Mouse (Mus musculus): ENCODE results near the gene Sez6l2. TPM values are rescaled to one million over a fixed set of nuclear protein-coding genes. Genes with fewer than 3 reads are reported as not detected.
A peak's percentile ranks its signal among the peaks of the same experiment; 100 is the strongest.
"Not testable (repeated sequence)": the region's sequence is repeated elsewhere in the genome, so short reads cannot be mapped to it uniquely, and the experiment has no call there.

Sez6l2 gene
- 1.7 and 2.0 TPM in 2 replicates for polyA plus RNA-seq (2012; ENCODE audit: insufficient read depth, low replicate concordance)

GRCm38 (mm10) chr7:126949793-126950646, at the start of gene Sez6l2:
TSS of gene Sez6l2 (plus strand) at chr7:126950563.
- Histone ChIP-seq H3K36me3 (replicated peaks; ENCODE audit: low read length) (peaks cover 25% of the 10 kb centered on the region), H3K4me3 (replicated peaks) (peak within 1 kb of the TSS; percentile 89), H3K27me3 (replicated peaks) (peaks cover 60% of the 10 kb centered on the region), H3K9me3 (no peaks in the 10 kb centered on the region), H3K4me1 (peaks cover 30% of the 10 kb centered on the region)
- TF ChIP-seq GATA1 (IDR thresholded peaks at IDR 0.05; ENCODE audit: borderline replicate concordance, low read length) (no peak), FLI1 (IDR thresholded peaks at IDR 0.05; ENCODE audit: low read length) (no peak)

- H3K27me3 ChIP-seq (replicated peaks): peaks cover 6% of the 10 kb centered on the region
- no peaks in the 10 kb centered on the region for H3K36me3 ChIP-seq (replicated peaks; ENCODE audit: low read length)
- H3K4me3 ChIP-seq (replicated peaks): no peak overlapping the region
- H3K4me1 ChIP-seq: peaks cover 20% of the 10 kb centered on the region
- TF ChIP-seq GATA1 (IDR thresholded peaks at IDR 0.05; ENCODE audit: borderline replicate concordance, low read length) (no peak), FLI1 (IDR thresholded peaks at IDR 0.05; ENCODE audit: low read length) (no peak)
- peaks cover 4% of the 10 kb centered on the region; the same call in 1 of the 2 replicates for H3K9me3 ChIP-seq
Measured at GRCm38 (mm10) chr7:126905590-126905989, 44.8 kb upstream of the Sez6l2 start.

DNA sequence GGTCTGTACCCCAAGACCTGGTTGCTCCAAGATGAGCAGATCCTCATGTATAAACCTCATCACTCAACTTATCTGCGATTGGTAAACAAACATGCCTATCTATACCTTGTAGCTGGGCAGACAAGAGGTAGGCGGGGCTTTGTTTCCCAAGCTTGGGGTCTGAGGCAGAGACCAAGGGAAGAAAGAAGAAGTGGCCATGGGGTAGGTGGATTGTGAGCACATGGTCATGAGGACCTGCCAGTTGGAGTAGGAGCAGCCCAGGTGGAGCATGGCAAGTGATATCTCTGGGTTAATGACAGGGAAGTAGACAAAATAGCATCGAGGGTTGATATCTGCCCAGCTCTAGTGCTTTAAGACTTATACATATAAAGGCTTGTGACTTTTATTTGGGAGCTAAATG, 35.5 kb upstream of the Sez6l2 start:
- peaks cover 4% of the 10 kb centered on the region; the same call in 1 of the 2 replicates for H3K9me3 ChIP-seq
- peaks cover 5% of the 10 kb centered on the region for H3K27me3 ChIP-seq (replicated peaks)
- peaks cover 18% of the 10 kb centered on the region for H3K4me1 ChIP-seq
- H3K36me3 ChIP-seq (replicated peaks; ENCODE audit: low read length): no peaks in the 10 kb centered on the region
- no peak for TF ChIP-seq FLI1 (IDR thresholded peaks at IDR 0.05; ENCODE audit: low read length)
- TF ChIP-seq GATA1 (IDR thresholded peaks at IDR 0.05; ENCODE audit: borderline replicate concordance, low read length): no peak
- no peak overlapping the region for H3K4me3 ChIP-seq (replicated peaks)

- not testable (repeated sequence) for H3K4me3 ChIP-seq (replicated peaks); H3K27me3 ChIP-seq (replicated peaks); H3K36me3 ChIP-seq (replicated peaks; ENCODE audit: low read length); H3K9me3 ChIP-seq
- peaks cover 31% of the 10 kb centered on the region for H3K4me1 ChIP-seq
Measured at GRCm38 (mm10) chr7:126918356-126918755, 32.0 kb upstream of the Sez6l2 start.

GRCm38 (mm10) chr7:126919973-126920372, 30.4 kb upstream of the Sez6l2 start:
- no peak overlapping the region for H3K4me3 ChIP-seq (replicated peaks)
- H3K9me3 ChIP-seq: no peaks in the 10 kb centered on the region
- peaks cover 2% of the 10 kb centered on the region for H3K27me3 ChIP-seq (replicated peaks)
- H3K4me1 ChIP-seq: peaks cover 47% of the 10 kb centered on the region
- TF ChIP-seq FLI1 (IDR thresholded peaks at IDR 0.05; ENCODE audit: low read length): no peak
- no peak for TF ChIP-seq GATA1 (IDR thresholded peaks at IDR 0.05; ENCODE audit: borderline replicate concordance, low read length)
- H3K36me3 ChIP-seq (replicated peaks; ENCODE audit: low read length): no peaks in the 10 kb centered on the region

DNA sequence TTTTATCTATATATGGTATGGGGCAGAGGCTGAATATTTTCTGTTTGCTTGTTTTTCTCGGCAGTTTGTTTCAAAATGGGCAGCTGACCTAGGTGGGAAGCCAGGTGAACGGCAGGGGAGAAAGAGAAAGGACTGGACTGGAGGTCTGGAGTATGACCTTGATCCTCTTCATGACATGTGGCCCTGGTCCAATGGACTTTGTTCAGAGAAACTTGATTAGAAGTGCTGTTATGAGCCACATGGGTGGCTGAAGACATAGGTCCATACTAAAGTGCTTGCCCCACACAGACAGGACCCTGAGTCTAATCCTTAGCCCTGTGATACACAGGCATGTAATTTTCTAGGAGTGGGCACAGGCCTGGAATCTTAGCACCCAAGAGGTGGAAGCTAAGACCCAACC, 28.8 kb upstream of the Sez6l2 start:
- no peak for TF ChIP-seq GATA1 (IDR thresholded peaks at IDR 0.05; ENCODE audit: borderline replicate concordance, low read length)
- TF ChIP-seq FLI1 (IDR thresholded peaks at IDR 0.05; ENCODE audit: low read length): no peak

DNA sequence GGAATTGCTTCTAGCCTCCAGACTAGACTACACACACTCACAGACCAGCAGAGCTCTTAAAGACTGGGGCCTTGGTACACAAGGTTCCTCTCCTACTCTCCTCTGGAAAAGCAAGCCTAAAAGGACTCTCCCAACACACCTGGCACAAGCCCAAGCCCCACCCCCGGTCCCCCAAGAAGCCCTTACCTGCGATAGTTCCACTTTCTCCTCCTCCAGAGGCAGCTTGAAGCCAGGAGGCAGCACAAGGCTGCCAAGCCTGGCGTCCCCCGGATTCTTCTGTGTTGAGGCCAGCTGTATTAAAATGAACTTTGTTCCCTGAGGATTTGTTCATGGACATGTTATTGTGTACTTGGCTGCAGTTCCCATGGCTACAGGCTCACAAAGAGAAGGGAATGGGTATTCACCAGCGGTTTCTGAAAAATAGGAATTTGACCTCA, 27.7 kb upstream of the Sez6l2 start, which contains the start of gene Tmem219:
Gene Tmem219, minus strand, starts transcription at position 294 of the 437 bp plus-strand sequence.
- Histone ChIP-seq H3K4me1 (peaks cover 59% of the 10 kb centered on the region), H3K4me3 (replicated peaks) (no peak within 1 kb of the TSS), H3K36me3 (replicated peaks; ENCODE audit: low read length) (no peaks in the 10 kb centered on the region), H3K27me3 (replicated peaks) (no peaks in the 10 kb centered on the region), H3K9me3 (no peaks in the 10 kb centered on the region)
- TF ChIP-seq GATA1 (IDR thresholded peaks at IDR 0.05; ENCODE audit: borderline replicate concordance, low read length): no peak
- no peak for TF ChIP-seq FLI1 (IDR thresholded peaks at IDR 0.05; ENCODE audit: low read length)

More for the DNA sequence above, 28.8 kb upstream of the Sez6l2 start:
- H3K4me1 ChIP-seq: peaks cover 52% of the 10 kb centered on the region
- no peaks in the 10 kb centered on the region for H3K9me3 ChIP-seq
- no peaks in the 10 kb centered on the region for H3K36me3 ChIP-seq (replicated peaks; ENCODE audit: low read length)
- no peaks in the 10 kb centered on the region for H3K27me3 ChIP-seq (replicated peaks)
- H3K4me3 ChIP-seq (replicated peaks): no peak overlapping the region

DNA sequence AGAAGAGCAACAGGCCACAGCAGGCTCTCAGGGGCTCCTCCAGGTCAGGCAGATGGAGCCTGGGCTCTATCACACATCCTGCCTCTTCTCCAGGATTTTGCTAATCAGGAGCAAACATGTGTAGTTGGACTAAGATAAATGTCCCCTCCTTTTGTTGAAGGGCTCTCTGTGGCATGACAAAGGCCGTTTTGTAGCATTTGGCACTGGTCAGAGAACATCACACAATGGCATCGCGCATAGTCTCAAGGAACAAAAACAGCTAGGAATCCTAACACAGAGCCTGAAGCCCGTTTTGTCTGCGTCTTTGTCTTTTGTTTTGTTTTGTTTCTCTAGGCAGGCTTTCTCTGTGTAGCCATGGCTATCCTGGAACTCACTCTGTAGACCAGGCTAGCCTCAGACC, 26.4 kb upstream of the Sez6l2 start:
- TF ChIP-seq GATA1 (IDR thresholded peaks at IDR 0.05; ENCODE audit: borderline replicate concordance, low read length) (no peak), FLI1 (IDR thresholded peaks at IDR 0.05; ENCODE audit: low read length) (no peak)
- Histone ChIP-seq H3K4me1 (peaks cover 62% of the 10 kb centered on the region), H3K9me3 (no peaks in the 10 kb centered on the region)

DNA sequence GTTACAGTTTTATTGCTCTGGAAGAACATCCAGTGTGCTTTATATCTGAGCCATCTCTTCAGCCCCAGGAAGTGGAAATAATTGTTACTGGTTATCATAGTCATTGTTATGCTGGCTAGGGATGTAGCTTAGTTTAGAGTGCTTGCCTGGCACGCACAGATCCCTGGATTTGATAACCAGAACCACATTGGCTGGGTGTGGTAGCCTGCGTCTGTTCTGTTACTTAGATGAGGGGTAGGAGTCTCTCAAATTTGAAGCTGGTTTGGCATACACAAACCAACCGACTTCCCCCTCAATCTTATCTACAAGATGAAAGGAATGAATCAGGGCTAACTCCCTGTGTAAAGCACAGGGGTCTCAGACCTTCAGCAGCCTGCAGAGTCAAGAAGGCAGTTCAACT, 24.1 kb upstream of the Sez6l2 start:
- no peak for TF ChIP-seq FLI1 (IDR thresholded peaks at IDR 0.05; ENCODE audit: low read length)
- peak; percentile 23; the same call in 1 of the 3 replicates for TF ChIP-seq GATA1 (IDR thresholded peaks at IDR 0.05; ENCODE audit: borderline replicate concordance, low read length)
- H3K4me3 ChIP-seq (replicated peaks): no peak overlapping the region
- no peaks in the 10 kb centered on the region for H3K9me3 ChIP-seq
- peaks cover 13% of the 10 kb centered on the region for H3K36me3 ChIP-seq (replicated peaks; ENCODE audit: low read length)
- peaks cover 71% of the 10 kb centered on the region for H3K4me1 ChIP-seq
- no peaks in the 10 kb centered on the region for H3K27me3 ChIP-seq (replicated peaks)

More for the DNA sequence above, 26.4 kb upstream of the Sez6l2 start:
- H3K27me3 ChIP-seq (replicated peaks): no peaks in the 10 kb centered on the region
- peak overlapping the region; percentile 31 for H3K4me3 ChIP-seq (replicated peaks)
- H3K36me3 ChIP-seq (replicated peaks; ENCODE audit: low read length): no peaks in the 10 kb centered on the region

GRCm38 (mm10) chr7:126928384-126929037, 21.9 kb upstream of the Sez6l2 start, which contains the start of gene Kctd13:
TSS of gene Kctd13 (plus strand) at chr7:126928879.
- TF ChIP-seq FLI1 (IDR thresholded peaks at IDR 0.05; ENCODE audit: low read length): no peak
- no peak for TF ChIP-seq GATA1 (IDR thresholded peaks at IDR 0.05; ENCODE audit: borderline replicate concordance, low read length)
- no peaks in the 10 kb centered on the region for H3K9me3 ChIP-seq
- H3K36me3 ChIP-seq (replicated peaks; ENCODE audit: low read length): peaks cover 32% of the 10 kb centered on the region
- peaks cover 77% of the 10 kb centered on the region for H3K4me1 ChIP-seq
- H3K27me3 ChIP-seq (replicated peaks): no peaks in the 10 kb centered on the region
- peak within 1 kb of the TSS; percentile 100 for H3K4me3 ChIP-seq (replicated peaks)

Measured in megakaryocyte, embryonic 14.5 days (primary cell).